9 mouse cellular contexts compared by ENCODE assay signal in genomic region chr16:17889689-17890341, GRCm38 (mm10). TPM values are rescaled to one million over a fixed set of nuclear protein-coding genes. Genes with fewer than 3 reads are reported as not detected.
DNase-seq lines count a peak whose midpoint lies in the region; ATAC-seq and TF ChIP-seq lines count a peak whose summit lies in the region.
"Had no signal": no experiment of that assay in that cellular context is flagged by ENCODE, and none has a peak within 500 bp of the region (broad histone marks: within the 10 kb centered on the region; RNA-seq: fewer than 3 reads in every experiment).

No protein-coding gene starts in this region.

- H3K36me3 ChIP-seq in heart, embryonic 11.5 days (ENCODE audit: control insufficient read depth, insufficient read depth, low read length): no peaks in the 10 kb centered on the region
- peaks cover 3% of the 10 kb centered on the region; the same call in 1 of the 2 replicates for H3K36me3 ChIP-seq in heart, adult 2 months (ENCODE audit: control insufficient read depth, insufficient read depth, low read length)
- no peaks in the 10 kb centered on the region for H3K36me3 ChIP-seq in forebrain, embryonic 15.5 days
- no peaks in the 10 kb centered on the region for H3K36me3 ChIP-seq in liver, embryonic 16.5 days (ENCODE audit: control insufficient read depth, insufficient read depth)

- no peak for TF ChIP-seq CTCF in heart, adult 2 months (IDR thresholded peaks at IDR 0.05)

- H3K27ac ChIP-seq in heart, embryonic 11.5 days (ENCODE audit: low read depth, low read length): no peak overlapping the region
- no peak overlapping the region for H3K27ac ChIP-seq in heart, adult 2 months
- no peak overlapping the region for H3K27ac ChIP-seq in forebrain, embryonic 15.5 days (replicated peaks)
- no peak overlapping the region for H3K27ac ChIP-seq in liver, embryonic 16.5 days (ENCODE audit: low read length)

- 83% methylated on average over 6 of the region's 6 CpGs for WGBS in heart, embryonic 11.5 days (ENCODE audit: insufficient replicate concordance)
- 81% methylated on average over 6 of the region's 6 CpGs for WGBS in heart, adult 2 months
- WGBS in forebrain, embryonic 15.5 days: 81% methylated on average over 6 of the region's 6 CpGs
- 78% methylated on average over 6 of the region's 6 CpGs for WGBS in liver, embryonic 16.5 days (ENCODE audit: insufficient replicate concordance)

- no peak for TF ChIP-seq POLR2A in heart, adult 2 months (IDR thresholded peaks at IDR 0.05; ENCODE audit: insufficient read depth, low read depth, low read length)

- H3K27me3 ChIP-seq in heart, embryonic 11.5 days (ENCODE audit: control insufficient read depth, insufficient read depth, low read length): no peaks in the 10 kb centered on the region
- no peaks in the 10 kb centered on the region for H3K27me3 ChIP-seq in heart, adult 2 months (ENCODE audit: control insufficient read depth, insufficient read depth, low read length)
- no peaks in the 10 kb centered on the region for H3K27me3 ChIP-seq in forebrain, embryonic 15.5 days
- no peaks in the 10 kb centered on the region for H3K27me3 ChIP-seq in liver, embryonic 16.5 days (ENCODE audit: control insufficient read depth, insufficient read depth, low read depth, low read length)

- peaks cover 13% of the 10 kb centered on the region for H3K4me1 ChIP-seq in heart, embryonic 11.5 days (ENCODE audit: control insufficient read depth, insufficient read depth, low read length)
- H3K4me1 ChIP-seq in heart, adult 2 months (ENCODE audit: control insufficient read depth, insufficient read depth, low read length): peaks cover 10% of the 10 kb centered on the region
- H3K4me1 ChIP-seq in forebrain, embryonic 15.5 days: peaks cover 27% of the 10 kb centered on the region
- H3K4me1 ChIP-seq in liver, embryonic 16.5 days (ENCODE audit: control insufficient read depth, low read depth, low read length): peaks cover 23% of the 10 kb centered on the region

- no peak for DNase-seq in heart, adult 2 months
- DNase-seq in brain, adult 2 months (ENCODE audit: low read depth, low spot score): peak; percentile 61
- DNase-seq in urinary bladder, postnatal 25 days (ENCODE audit: low spot score): no peak
- no peak for DNase-seq in gastrocnemius, postnatal 14 days
- DNase-seq in embryo, embryonic 11 days: no peak

- peaks cover 13% of the 10 kb centered on the region for H3K79me2 ChIP-seq in heart, adult 2 months (replicated peaks; ENCODE audit: control insufficient read depth, insufficient read depth, low read length)

- H3K9me3 ChIP-seq in heart, embryonic 11.5 days (replicated peaks; ENCODE audit: control insufficient read depth, low read length): no peaks in the 10 kb centered on the region
- H3K9me3 ChIP-seq in forebrain, embryonic 15.5 days: no peaks in the 10 kb centered on the region
- no peaks in the 10 kb centered on the region for H3K9me3 ChIP-seq in liver, embryonic 16.5 days (replicated peaks; ENCODE audit: control insufficient read depth, low read length)

- H3K9ac ChIP-seq in heart, embryonic 11.5 days (ENCODE audit: low read depth, low read length): peak overlapping the region; percentile 95; the same call in 1 of the 2 replicates
- H3K9ac ChIP-seq in heart, adult 2 months (ENCODE audit: low read depth, low read length): no peak overlapping the region
- peak overlapping the region; percentile 100 for H3K9ac ChIP-seq in forebrain, embryonic 15.5 days (replicated peaks)
- H3K9ac ChIP-seq in liver, embryonic 16.5 days (ENCODE audit: low read depth, low read length): no peak overlapping the region

- intact Hi-C loops in heart, adult 2 months (cut with DNase I): no loop called here
- intact Hi-C loops in gastrocnemius, postnatal 14 days (cut with DNase I; ENCODE audit: low total_unique reads): no loop called here

- H3K4me3 ChIP-seq in heart, embryonic 11.5 days (ENCODE audit: low read depth, low read length): peak overlapping the region; percentile 83
- H3K4me3 ChIP-seq in heart, adult 2 months: no peak overlapping the region
- peak overlapping the region; percentile 96 for H3K4me3 ChIP-seq in forebrain, embryonic 15.5 days
- peak overlapping the region; percentile 99 for H3K4me3 ChIP-seq in liver, embryonic 16.5 days (ENCODE audit: low read depth, low read length)

- H3K4me2 ChIP-seq in heart, embryonic 11.5 days: peak overlapping the region; percentile 84
- H3K4me2 ChIP-seq in forebrain, embryonic 15.5 days (replicated peaks): peak overlapping the region; percentile 84
- H3K4me2 ChIP-seq in liver, embryonic 16.5 days (ENCODE audit: low read depth, low read length): peak overlapping the region; percentile 86

- ATAC-seq in heart, embryonic 11.5 days (replicated peaks; ENCODE audit: insufficient number of reproducible peaks, low FRiP score, low TSS enrichment): no peak
- ATAC-seq in forebrain, embryonic 15.5 days (replicated peaks): no peak
- ATAC-seq in liver, embryonic 16.5 days (ENCODE audit: low read depth): no peak

- no peak for TF ChIP-seq EP300 in heart, adult 2 months (IDR thresholded peaks at IDR 0.05; ENCODE audit: insufficient read depth, low read depth, low read length)

RNA-seq across cellular contexts. Expression of gene Gm20518, which starts 1.7 kb away (rescaled TPM):
- 0.07 and 0.17 TPM in 2 replicates for polyA plus RNA-seq in heart, embryonic 11.5 days (2014; fragmentation: Nextera tagmentation; extraction: Ambion mirVana)
- total RNA-seq in heart, adult 2 months (2021): under 1 TPM; 0.20 to 0.31 TPM
- 0.68 and 1.1 TPM in 2 replicates for polyA plus RNA-seq in heart, adult 2 months (2012; rRNA removed)
- 0.23 and 0.67 TPM in 2 replicates for polyA plus RNA-seq in forebrain, embryonic 15.5 days (2015; fragmentation: Nextera tagmentation; extraction: Ambion mirVana)
- polyA plus RNA-seq in liver, embryonic 16.5 days (2015; fragmentation: Nextera tagmentation; extraction: Ambion mirVana): 0.09 TPM in 1 of 2 replicates, not detected in the other
- total RNA-seq in gastrocnemius, postnatal 14 days (2021): under 1 TPM; 0.16 to 0.29 TPM

RNA-seq across cellular contexts. Expression of gene Tssk1, which starts 4.2 kb away (rescaled TPM):
- polyA plus RNA-seq in heart, embryonic 11.5 days (2014; fragmentation: Nextera tagmentation; extraction: Ambion mirVana): 0.07 TPM in 1 of 2 replicates, not detected in the other
- total RNA-seq in heart, adult 2 months (2021): under 1 TPM; 0.16 TPM
- 0.27 and 0.29 TPM in 2 replicates for polyA plus RNA-seq in heart, adult 2 months (2012; rRNA removed)
- polyA plus RNA-seq in forebrain, embryonic 15.5 days (2015; fragmentation: Nextera tagmentation; extraction: Ambion mirVana): 0.08 and 0.09 TPM in 2 replicates
- not detected in 2 replicates for polyA plus RNA-seq in liver, embryonic 16.5 days (2015; fragmentation: Nextera tagmentation; extraction: Ambion mirVana)
- under 1 TPM in 1 of 2 experiments, not detected in 1; 0.16 TPM for total RNA-seq in gastrocnemius, postnatal 14 days (2021)
- total RNA-seq: layer of hippocampus, postnatal 14 days had no signal

RNA-seq across cellular contexts. Expression of gene Dgcr2, which starts 8.5 kb away (rescaled TPM):
- 44.8 and 49.9 TPM in 2 replicates for polyA plus RNA-seq in heart, embryonic 11.5 days (2014; fragmentation: Nextera tagmentation; extraction: Ambion mirVana)
- total RNA-seq in heart, adult 2 months (2021): 10 to 100 TPM; 46.5 to 55.7 TPM
- polyA plus RNA-seq in heart, adult 2 months (2012; rRNA removed): 64.3 and 77.9 TPM in 2 replicates
- 99.8 and 99.9 TPM in 2 replicates for polyA plus RNA-seq in forebrain, embryonic 15.5 days (2015; fragmentation: Nextera tagmentation; extraction: Ambion mirVana)
- 19.8 and 21.3 TPM in 2 replicates for polyA plus RNA-seq in liver, embryonic 16.5 days (2015; fragmentation: Nextera tagmentation; extraction: Ambion mirVana)
- total RNA-seq in gastrocnemius, postnatal 14 days (2021): 10 to 100 TPM; 26.4 to 30.6 TPM

RNA-seq across cellular contexts. Expression of gene Tssk2, which starts 8.6 kb away (rescaled TPM):
- polyA plus RNA-seq in heart, embryonic 11.5 days (2014; fragmentation: Nextera tagmentation; extraction: Ambion mirVana): 0.11 TPM in 1 of 2 replicates, not detected in the other
- total RNA-seq in heart, adult 2 months (2021): not detected
- 0.33 and 0.44 TPM in 2 replicates for polyA plus RNA-seq in heart, adult 2 months (2012; rRNA removed)
- polyA plus RNA-seq in forebrain, embryonic 15.5 days (2015; fragmentation: Nextera tagmentation; extraction: Ambion mirVana): not detected in 2 replicates
- polyA plus RNA-seq in liver, embryonic 16.5 days (2015; fragmentation: Nextera tagmentation; extraction: Ambion mirVana): not detected in 2 replicates
- total RNA-seq in gastrocnemius, postnatal 14 days (2021): not detected
- total RNA-seq: layer of hippocampus, postnatal 14 days had no signal

RNA-seq across cellular contexts. Expression of gene Ess2, which starts 21.3 kb away (rescaled TPM):
- 27.2 and 29.8 TPM in 2 replicates for polyA plus RNA-seq in heart, embryonic 11.5 days (2014; fragmentation: Nextera tagmentation; extraction: Ambion mirVana)
- total RNA-seq in heart, adult 2 months (2021): 1 to 10 TPM; 8.0 to 8.3 TPM
- polyA plus RNA-seq in heart, adult 2 months (2012; rRNA removed): 11.4 and 12.6 TPM in 2 replicates
- 53.5 and 58.1 TPM in 2 replicates for polyA plus RNA-seq in forebrain, embryonic 15.5 days (2015; fragmentation: Nextera tagmentation; extraction: Ambion mirVana)
- 9.1 and 9.4 TPM in 2 replicates for polyA plus RNA-seq in liver, embryonic 16.5 days (2015; fragmentation: Nextera tagmentation; extraction: Ambion mirVana)
- 1 to 10 TPM; 9.0 to 9.3 TPM for total RNA-seq in gastrocnemius, postnatal 14 days (2021)

Comparison
In these comparisons a context has a peak if more than half of its experiments do, and no peak if none do; other contexts are left out.
1. H3K9ac ChIP-seq: peak in heart, embryonic 11.5 days (single experiment) and forebrain, embryonic 15.5 days (single experiment); none in heart, adult 2 months (single experiment) and liver, embryonic 16.5 days (single experiment).
2. Peak in every context shown above with its lines, with median percentiles within 50 percentile points of each other: H3K4me2 ChIP-seq.